Mouse (Mus musculus): ENCODE data around the gene Cfap77. TPM values are rescaled to one million over a fixed set of nuclear protein-coding genes. Genes with fewer than 3 reads are reported as not detected.

The Cfap77 gene
- total RNA-seq, 2 experiments from 2014 or later: not detected

GRCm38 (mm10) chr2:29007656-29008055 is 47.2 kb downstream of the Cfap77 start:
- TF ChIP-seq CTCF (IDR thresholded peaks at IDR 0.05): no peak
- intact Hi-C loops (cut with DNase I): no loop called here
- Histone ChIP-seq H3K4me3 (no peak overlapping the region), H3K27ac (no peak overlapping the region)
- DNase-seq: no peak

GRCm38 (mm10) chr2:29006455-29007034 is 48.3 kb downstream of the Cfap77 start:
- Histone ChIP-seq H3K4me3 (no peak overlapping the region), H3K27ac (no peak overlapping the region)
- intact Hi-C loops (cut with DNase I): no loop called here
- no peak for TF ChIP-seq CTCF (IDR thresholded peaks at IDR 0.05)
- DNase-seq: no peak

DNA sequence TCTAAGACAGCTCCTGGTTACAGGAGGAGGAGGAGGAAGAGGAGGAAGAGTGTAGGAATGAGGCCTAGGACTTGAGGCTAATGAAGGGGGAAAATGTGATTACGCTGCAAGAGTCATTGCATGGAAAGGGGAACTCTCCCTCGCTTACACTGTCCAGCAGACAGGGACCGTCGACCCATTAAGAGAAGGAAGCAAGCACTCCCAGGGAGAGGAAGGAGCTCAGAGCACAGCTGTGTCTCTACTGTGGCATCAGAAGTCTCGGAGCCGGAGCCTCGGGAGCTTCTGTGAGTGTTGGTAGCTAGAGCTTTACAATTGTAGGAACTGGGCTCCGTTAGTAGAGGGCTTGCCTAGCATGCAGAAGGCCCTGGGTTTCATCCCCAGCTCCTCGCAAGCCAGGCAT is 50.8 kb downstream of the Cfap77 start:
- TF ChIP-seq CTCF (IDR thresholded peaks at IDR 0.05): no peak
- Histone ChIP-seq H3K4me3 (no peak overlapping the region), H3K27ac (no peak overlapping the region)
- DNase-seq: no peak
- intact Hi-C loops (cut with DNase I): no loop called here

- DNase-seq: no peak
- no peak for TF ChIP-seq CTCF (IDR thresholded peaks at IDR 0.05)
- Histone ChIP-seq H3K4me3 (no peak overlapping the region), H3K27ac (no peak overlapping the region)
- intact Hi-C loops (cut with DNase I): no loop called here
Measured at GRCm38 (mm10) chr2:28998246-28998645, 56.6 kb downstream of the Cfap77 start.

- TF ChIP-seq CTCF (IDR thresholded peaks at IDR 0.05): no peak
- DNase-seq: no peak
- intact Hi-C loops (cut with DNase I): no loop called here
- Histone ChIP-seq H3K4me3 (no peak overlapping the region), H3K27ac (no peak overlapping the region)
Measured at GRCm38 (mm10) chr2:28997161-28997834, 57.6 kb downstream of the Cfap77 start.

- intact Hi-C loops (cut with DNase I): no loop called here
- TF ChIP-seq CTCF (IDR thresholded peaks at IDR 0.05): no peak
- Histone ChIP-seq H3K27ac (no peak overlapping the region), H3K4me3 (no peak overlapping the region)
- DNase-seq: no peak
Measured at GRCm38 (mm10) chr2:28995436-28995835, 59.4 kb downstream of the Cfap77 start.

- intact Hi-C loops (cut with DNase I): no loop called here
- no peak overlapping the region for H3K27ac ChIP-seq
- DNase-seq: no peak
- TF ChIP-seq CTCF (IDR thresholded peaks at IDR 0.05): no peak
- no peak overlapping the region for H3K4me3 ChIP-seq
Measured at GRCm38 (mm10) chr2:28994014-28994413, 60.9 kb downstream of the Cfap77 start.

- peak; percentile 4; the same call in 1 of the 2 replicates for TF ChIP-seq CTCF (IDR thresholded peaks at IDR 0.05)
- no peak overlapping the region for H3K4me3 ChIP-seq
- no peak for DNase-seq
- H3K27ac ChIP-seq: no peak overlapping the region
- intact Hi-C loops (cut with DNase I): no loop called here
Measured at GRCm38 (mm10) chr2:28988781-28989180, 66.1 kb downstream of the Cfap77 start.

- no peak overlapping the region for H3K4me3 ChIP-seq
- no peak for TF ChIP-seq CTCF (IDR thresholded peaks at IDR 0.05)
- no peak overlapping the region for H3K27ac ChIP-seq
- no peak for DNase-seq
- intact Hi-C loops (cut with DNase I): no loop called here
Measured at GRCm38 (mm10) chr2:28980080-28980910, 74.6 kb downstream of the Cfap77 start.

GRCm38 (mm10) chr2:28978461-28978860 is 76.4 kb downstream of the Cfap77 start:
- no peak for DNase-seq
- intact Hi-C loops (cut with DNase I): no loop called here
- TF ChIP-seq CTCF (IDR thresholded peaks at IDR 0.05): no peak
- no peak overlapping the region for H3K4me3 ChIP-seq
- H3K27ac ChIP-seq: no peak overlapping the region

DNA sequence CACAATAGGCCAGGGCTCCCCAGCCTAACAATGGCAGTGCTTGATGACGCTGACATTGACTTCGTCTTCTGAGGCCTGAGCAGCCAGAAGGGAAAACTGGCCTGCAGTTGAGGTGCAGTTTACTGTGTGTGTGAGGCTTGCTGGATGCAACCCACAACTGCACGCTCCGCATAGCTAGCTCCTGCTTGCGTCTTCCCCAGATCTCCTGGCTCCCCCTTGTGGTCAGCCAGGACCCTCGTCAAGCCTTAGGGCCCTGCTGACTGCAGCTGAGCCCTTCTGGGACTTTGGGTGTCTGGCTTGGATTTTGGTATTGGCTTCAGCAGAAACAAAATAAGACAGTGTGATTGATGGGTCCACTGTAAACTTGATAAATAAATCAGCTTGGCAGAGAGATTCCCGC is 78.2 kb downstream of the Cfap77 start:
- peak; percentile 82 for DNase-seq
- Histone ChIP-seq H3K27ac (no peak overlapping the region), H3K4me3 (no peak overlapping the region)
- intact Hi-C loops (cut with DNase I): loop anchor here (1.0 kb wide), 2 partner anchors 52 to 220 kb away; no protein-coding TSS in a partner anchor
- peak; percentile 93 for TF ChIP-seq CTCF (IDR thresholded peaks at IDR 0.05)

DNA sequence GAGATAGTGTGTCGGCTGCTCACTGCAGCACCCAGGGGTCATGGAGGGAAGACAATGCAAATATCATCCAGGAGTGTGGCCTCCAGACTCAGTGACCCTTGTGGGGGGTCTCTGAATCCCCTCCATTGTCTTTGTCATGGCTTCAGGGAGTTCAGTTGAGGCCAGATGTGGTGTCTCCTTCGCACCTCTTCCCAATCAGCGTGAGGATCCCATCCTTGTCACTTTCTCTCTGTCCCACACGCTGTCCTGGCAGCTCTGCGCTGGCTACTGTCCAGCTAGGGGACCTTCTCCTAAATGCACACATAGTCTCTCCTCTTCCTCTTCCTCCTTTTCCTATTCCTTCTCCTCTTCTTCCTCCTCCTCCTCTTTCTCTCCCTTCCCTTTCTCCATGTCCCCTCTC is 79.3 kb downstream of the Cfap77 start:
- no peak for TF ChIP-seq CTCF (IDR thresholded peaks at IDR 0.05)
- intact Hi-C loops (cut with DNase I): loop anchor here (1.0 kb wide), 2 partner anchors 51 to 219 kb away; no protein-coding TSS in a partner anchor
- no peak for DNase-seq
- H3K4me3 ChIP-seq: no peak overlapping the region
- H3K27ac ChIP-seq: no peak overlapping the region

- no peak for DNase-seq
- TF ChIP-seq CTCF (IDR thresholded peaks at IDR 0.05): no peak
- H3K4me3 ChIP-seq: no peak overlapping the region
- no peak overlapping the region for H3K27ac ChIP-seq
- intact Hi-C loops (cut with DNase I): no loop called here
Measured at GRCm38 (mm10) chr2:28974520-28974919, 80.3 kb downstream of the Cfap77 start.

Data from gastrocnemius, adult 2 months (tissue).